Mouse (Mus musculus) CD4-positive, CD25-positive, alpha-beta regulatory T cell, adult 2 months (primary cell): ENCODE data around the gene Dnajc13.
A peak's percentile ranks its signal among the peaks of the same experiment; 100 is the strongest.

Experiments
- DNase-seq: peaks from one replicate; pipeline ENCODE4 v3.0.0-alpha.2; 2012; ENCODE audit warnings: low read depth, low spot score

Gene Dnajc13

DNA sequence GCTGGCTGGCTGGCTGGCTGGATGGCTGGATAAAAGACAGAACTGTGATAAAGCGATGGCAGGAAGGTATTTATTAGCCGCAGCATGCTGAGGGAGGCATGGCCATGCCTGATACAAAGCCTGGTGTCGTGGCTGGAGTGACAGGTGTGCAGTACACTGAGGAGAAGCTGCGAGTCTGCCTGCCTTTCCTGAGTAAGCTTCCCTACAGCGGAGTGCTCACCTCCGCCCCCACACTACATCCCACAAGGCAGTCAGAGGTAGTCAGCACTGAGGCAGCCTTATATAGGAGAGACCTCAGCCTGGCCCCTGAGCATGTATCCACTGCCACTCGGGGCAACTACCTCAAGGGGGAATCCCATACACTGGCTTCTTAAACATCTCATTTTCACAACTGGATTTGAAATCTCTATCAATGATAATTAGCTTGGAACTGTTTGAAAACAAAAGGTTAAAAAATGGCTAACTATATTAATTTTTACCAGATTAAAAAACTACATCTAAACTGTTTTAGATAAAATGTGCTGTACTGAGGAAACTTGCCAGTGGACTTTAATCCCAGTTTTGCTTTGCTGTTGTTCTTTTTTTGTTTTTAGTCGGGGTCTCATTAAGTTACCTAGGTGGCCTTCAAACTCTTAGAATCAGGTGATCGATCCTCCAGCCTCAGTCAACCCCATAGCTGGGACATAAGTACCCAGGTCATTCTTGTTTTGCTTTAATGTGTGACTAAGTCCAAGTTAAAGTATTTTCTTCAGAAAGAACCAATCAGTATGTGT, 8.1 kb downstream of the Dnajc13 start:
- DNase-seq = no peak

DNA sequence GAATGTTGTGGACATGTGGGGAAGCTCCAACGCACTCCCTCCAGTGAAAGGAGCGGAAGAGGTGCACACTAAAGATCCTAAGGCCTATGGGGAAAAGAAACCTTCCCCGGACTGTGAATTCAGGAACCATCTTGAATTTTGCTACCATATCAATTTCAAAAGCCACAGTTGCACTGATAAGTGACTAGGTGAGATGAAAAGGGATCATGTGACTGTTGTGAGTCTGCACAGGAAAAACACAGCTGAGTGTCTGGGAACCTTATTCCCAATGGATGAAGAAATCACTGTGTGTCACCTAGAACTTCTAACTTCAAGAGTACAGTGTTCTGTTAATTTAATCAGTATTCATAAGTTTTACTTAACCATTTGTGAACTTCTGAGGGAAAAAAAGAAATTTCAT, 10.1 kb downstream of the Dnajc13 start:
- DNase-seq = no peak

DNA sequence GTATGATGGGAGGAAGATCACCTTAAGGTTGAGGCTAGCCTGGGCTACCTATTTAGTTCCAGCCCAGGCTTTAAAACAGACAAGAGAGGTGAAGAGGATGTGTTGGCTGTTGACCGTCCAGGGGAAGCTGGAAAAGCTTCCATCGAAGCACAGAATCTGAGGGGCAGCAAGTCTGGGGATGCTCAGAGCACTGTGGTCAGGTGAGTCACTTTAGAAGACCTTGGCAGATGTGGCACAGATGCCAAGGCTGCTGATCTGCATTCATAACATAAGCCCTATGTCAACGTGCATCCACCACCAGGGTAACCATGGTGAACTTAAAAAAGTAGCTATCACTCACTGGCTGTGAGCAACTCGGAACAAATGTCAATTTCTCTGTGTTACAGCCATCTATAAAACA, 11.0 kb downstream of the Dnajc13 start:
- DNase-seq = no peak

- DNase-seq = no peak
Measured at GRCm38 (mm10) chr9:104251111-104251510, 11.6 kb downstream of the Dnajc13 start.

- DNase-seq = no peak
Measured at GRCm38 (mm10) chr9:104247307-104247987, 15.3 kb downstream of the Dnajc13 start.

GRCm38 (mm10) chr9:104243799-104244466, 18.8 kb downstream of the Dnajc13 start:
- peak; percentile 50 for DNase-seq

DNA sequence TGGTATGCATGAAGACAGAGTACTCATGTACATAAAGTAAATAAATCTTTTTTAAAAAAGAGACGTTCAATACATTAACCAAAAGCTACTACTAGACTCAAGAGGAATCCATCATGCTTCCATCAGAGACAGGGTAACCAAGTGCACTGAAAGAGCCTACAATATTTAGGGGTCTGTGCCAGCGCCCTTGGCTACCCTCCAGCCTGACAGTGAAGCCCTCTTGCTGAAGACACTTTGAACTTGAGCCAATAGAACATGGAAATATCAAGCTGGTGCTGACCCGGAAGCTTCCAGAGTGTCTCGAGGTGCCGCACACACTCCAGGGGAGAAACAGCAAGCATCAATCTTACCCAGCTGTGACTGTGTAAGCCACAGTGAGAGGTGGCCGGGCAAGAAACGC, 22.6 kb downstream of the Dnajc13 start:
- DNase-seq = no peak

GRCm38 (mm10) chr9:104239076-104239475, 23.7 kb downstream of the Dnajc13 start:
- DNase-seq = no peak

- DNase-seq = no peak
Measured at GRCm38 (mm10) chr9:104236256-104236930, 26.3 kb downstream of the Dnajc13 start.

GRCm38 (mm10) chr9:104235751-104236150, 27.0 kb downstream of the Dnajc13 start:
- no peak for DNase-seq

- DNase-seq = no peak
Measured at GRCm38 (mm10) chr9:104233815-104234214, 28.9 kb downstream of the Dnajc13 start.

- DNase-seq = no peak
Measured at GRCm38 (mm10) chr9:104233060-104233459, 29.7 kb downstream of the Dnajc13 start.

DNA sequence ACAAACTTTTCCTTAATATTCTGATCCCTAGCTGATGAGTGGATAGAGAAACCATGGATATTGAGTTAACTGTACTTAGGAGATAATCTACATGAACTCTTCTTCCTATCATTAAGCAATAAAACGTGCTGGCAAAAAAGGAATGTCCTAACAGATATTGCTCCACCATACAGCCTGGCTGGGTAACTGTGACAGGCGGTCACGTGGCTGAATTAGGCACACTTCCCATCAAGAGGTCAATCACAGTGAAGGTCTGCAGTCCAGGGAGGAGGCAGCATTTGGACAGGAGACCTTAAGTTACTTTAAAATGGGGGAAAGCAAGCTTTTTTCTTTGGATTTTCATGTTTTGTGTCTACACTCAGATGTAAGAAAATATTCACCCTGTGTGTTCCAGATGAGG, 30.7 kb downstream of the Dnajc13 start:
- no peak for DNase-seq

DNA sequence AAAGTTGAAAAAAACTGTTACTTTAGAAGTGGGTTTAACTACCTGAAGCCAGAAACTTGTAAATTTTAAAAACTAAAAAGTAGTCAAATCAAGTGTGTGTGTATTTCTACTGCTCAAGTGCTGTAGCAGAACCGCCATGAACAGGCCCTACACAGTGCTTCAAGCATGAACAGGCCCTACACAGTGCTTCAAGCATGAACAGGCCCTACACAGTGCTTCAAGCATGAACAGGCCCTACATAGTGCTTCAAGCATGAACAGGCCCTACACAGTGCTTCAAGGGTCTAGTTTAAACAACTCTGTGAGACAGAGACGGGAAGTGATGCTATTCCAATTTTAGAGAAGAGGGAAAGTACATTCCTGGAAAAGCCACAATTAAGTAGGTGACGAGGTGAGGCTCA, 51.3 kb downstream of the Dnajc13 start:
- DNase-seq = no peak

- peak; percentile 67 for DNase-seq
Measured at GRCm38 (mm10) chr9:104203851-104204250, 58.9 kb downstream of the Dnajc13 start.

GRCm38 (mm10) chr9:104194528-104194927, 68.2 kb downstream of the Dnajc13 start:
- no peak for DNase-seq

DNA sequence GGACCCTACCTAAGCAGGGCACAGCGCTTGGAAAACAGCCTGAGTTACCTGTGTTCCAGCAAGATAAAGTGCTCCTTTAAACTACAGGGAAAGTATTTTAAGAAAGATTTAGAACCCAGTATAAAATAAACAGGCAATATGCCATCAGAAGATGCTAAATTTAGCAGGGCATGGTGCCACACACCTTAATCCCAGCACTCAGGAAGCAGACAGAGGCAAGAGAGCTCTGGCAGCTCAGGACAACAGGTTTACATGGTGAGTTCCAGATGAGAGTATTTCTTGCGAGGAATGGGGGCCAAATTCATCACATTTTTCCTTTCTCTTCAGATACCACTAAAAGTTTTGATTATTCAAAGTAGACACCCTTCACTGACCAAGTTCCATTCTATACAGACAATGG, 68.8 kb downstream of the Dnajc13 start:
- DNase-seq = no peak

GRCm38 (mm10) chr9:104193327-104193726, 69.4 kb downstream of the Dnajc13 start:
- no peak for DNase-seq

GRCm38 (mm10) chr9:104192513-104192912, 70.2 kb downstream of the Dnajc13 start:
- DNase-seq = no peak

GRCm38 (mm10) chr9:104189657-104190056, 73.1 kb downstream of the Dnajc13 start:
- DNase-seq = no peak

DNA sequence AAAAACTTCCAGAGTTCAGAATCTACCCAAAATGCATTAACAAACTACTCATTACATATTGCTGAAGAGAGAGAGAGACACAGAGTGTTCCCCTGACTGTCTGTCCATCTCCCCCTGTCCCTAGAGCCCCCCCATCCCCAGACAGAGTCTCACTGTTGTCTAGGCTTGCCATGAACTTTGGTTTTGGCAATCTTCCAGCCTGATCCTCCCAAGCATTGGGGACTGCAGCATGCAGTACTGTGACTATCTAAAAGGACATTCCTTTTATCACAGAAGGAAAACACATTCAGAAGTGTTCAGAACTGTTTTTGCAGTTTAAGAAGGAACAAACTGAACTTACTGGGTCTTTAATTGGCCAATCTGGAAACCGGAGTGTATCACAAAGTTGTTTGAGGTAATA, 74.0 kb downstream of the Dnajc13 start:
- DNase-seq = no peak

GRCm38 (mm10) chr9:104187028-104187427, 75.7 kb downstream of the Dnajc13 start:
- no peak for DNase-seq
